Mouse (Mus musculus): Measurements from ENCODE around the gene Mif. TPM values are rescaled to one million over a fixed set of nuclear protein-coding genes. Genes with fewer than 3 reads are reported as not detected.
"Not testable (repeated sequence)": the region's sequence is repeated elsewhere in the genome, so short reads cannot be mapped to it uniquely, and the experiment has no call there.

The Mif gene
- 100 to 1,000 TPM; 164 TPM for total RNA-seq (2021)
- long read RNA-seq, experiment 1, transcript Mif-201 (3 exons, 544 nt), result major isoform, 91 of 91 reads
- long read RNA-seq, experiment 1, partial matches to known transcripts, result 0 of 91 reads
- long read RNA-seq, experiment 1, other reads (novel, unspliced or antisense), result 0 of 91 reads
- long read RNA-seq, experiment 2, transcript Mif-201 (3 exons, 544 nt), result major isoform, 88 of 90 reads
- long read RNA-seq, experiment 2, partial matches to known transcripts, result 0 of 90 reads
- long read RNA-seq, experiment 2, other reads (novel, unspliced or antisense), result 0 of 90 reads

- DNase-seq (ENCODE audit: low spot score in 2 of 2), result peak; percentile 71 to 86
These were observed at the start of gene Mif for GRCm38 (mm10) chr10:75859786-75860470. Gene Mif, minus strand, starts transcription at chr10:75860240.

GRCm38 (mm10) chr10:75906882-75907281 lies 46.8 kb upstream of the Mif start:
- DNase-seq (ENCODE audit: low spot score in 2 of 2), result no peak

- no peak for DNase-seq (ENCODE audit: low spot score in 2 of 2)
These were observed 44.4 kb upstream of the Mif start for GRCm38 (mm10) chr10:75904391-75904790.

- peak in 1 of 2 experiments; percentile 57 for DNase-seq (ENCODE audit: low spot score in 2 of 2)
These were observed 38.8 kb upstream of the Mif start for GRCm38 (mm10) chr10:75898846-75899245.

GRCm38 (mm10) chr10:75898039-75898564 lies 38.1 kb upstream of the Mif start:
- DNase-seq (ENCODE audit: low spot score in 2 of 2), result no peak

- DNase-seq (ENCODE audit: low spot score in 2 of 2), result peak; percentile 56 to 80
These were observed 37.3 kb upstream of the Mif start for GRCm38 (mm10) chr10:75897373-75897772.

- DNase-seq (ENCODE audit: low spot score in 2 of 2), result no peak
These were observed 36.2 kb upstream of the Mif start for GRCm38 (mm10) chr10:75896208-75896607.

GRCm38 (mm10) chr10:75895730-75896129 lies 35.7 kb upstream of the Mif start:
- no peak for DNase-seq (ENCODE audit: low spot score in 2 of 2)

- DNase-seq (ENCODE audit: low spot score in 2 of 2), result no peak
These were observed 34.6 kb upstream of the Mif start for GRCm38 (mm10) chr10:75894601-75895000.

GRCm38 (mm10) chr10:75893089-75893750 lies 33.2 kb upstream of the Mif start, which contains the start of gene Derl3:
Gene Derl3, plus strand, starts transcription at chr10:75893413.
- peak; percentile 71 to 85 for DNase-seq (ENCODE audit: low spot score in 2 of 2)

GRCm38 (mm10) chr10:75889406-75890153 lies 29.5 kb upstream of the Mif start:
- no peak for DNase-seq (ENCODE audit: low spot score in 2 of 2)

- DNase-seq (ENCODE audit: low spot score in 2 of 2), result not testable (repeated sequence)
These were observed 27.5 kb upstream of the Mif start for GRCm38 (mm10) chr10:75887504-75887903.

GRCm38 (mm10) chr10:75884742-75885141 lies 24.7 kb upstream of the Mif start:
- DNase-seq (ENCODE audit: low spot score in 2 of 2), result no peak

GRCm38 (mm10) chr10:75883232-75883552 lies 23.2 kb upstream of the Mif start:
- peak; percentile 48 to 73 for DNase-seq (ENCODE audit: low spot score in 2 of 2)

GRCm38 (mm10) chr10:75882433-75883231 lies 22.6 kb upstream of the Mif start:
- DNase-seq (ENCODE audit: low spot score in 2 of 2), result no peak

GRCm38 (mm10) chr10:75881578-75882432 lies 21.8 kb upstream of the Mif start:
- DNase-seq (ENCODE audit: low spot score in 2 of 2), result no peak

GRCm38 (mm10) chr10:75880771-75881577 lies 20.9 kb upstream of the Mif start:
- DNase-seq (ENCODE audit: low spot score in 2 of 2), result no peak

- no peak for DNase-seq (ENCODE audit: low spot score in 2 of 2)
These were observed 20.3 kb upstream of the Mif start for GRCm38 (mm10) chr10:75880351-75880750.

- DNase-seq (ENCODE audit: low spot score in 2 of 2), result no peak
These were observed 18.8 kb upstream of the Mif start for GRCm38 (mm10) chr10:75878836-75879235.

All from gastrocnemius, postnatal 4 days (tissue).